Mouse (Mus musculus) lung, postnatal 0 days (tissue): ENCODE results near the gene Tmem184b.

Experiments used
- CTCF ChIP-seq: IDR thresholded peaks from 2 replicates; pipeline ENCODE4 v1.5.1; 2016; ENCODE audit warnings: antibody characterized with exemption, mild to moderate bottlenecking
- EP300 ChIP-seq: IDR thresholded peaks from 2 replicates; pipeline ENCODE4 v1.6.1; 2016; ENCODE audit warnings: antibody characterized with exemption, mild to moderate bottlenecking, control low read depth

GRCm38 (mm10) chr15:79322281-79322990, 80.9 kb downstream of the Tmem184b start:
- TF ChIP-seq CTCF (no peak), EP300 (no peak)
